Mouse (Mus musculus) hindbrain, postnatal 0 days (tissue): ENCODE measurements around the gene Slc5a6. TPM values are rescaled to one million over a fixed set of nuclear protein-coding genes. Genes with fewer than 3 reads are reported as not detected.

Source experiments
- ATAC-seq: fragments of 200-750 bp; cut with Nextera tagmentation; 2 replicates; pipeline ENCODE4 v1.8.0; 2017; ENCODE audit warnings: mild to moderate bottlenecking, moderate TSS enrichment, moderate library complexity
- DNase-seq: peaks from one replicate; pipeline ENCODE4 v3.0.0-alpha.2; 2015; ENCODE audit warnings: low spot score
- H3K27ac ChIP-seq: fragments of 300-500 bp; sonication (generic); 2 replicates; pipeline ENCODE4 v1.5.1; 2014; ENCODE audit warnings: mild to moderate bottlenecking
- H3K27me3 ChIP-seq: fragments of 300-500 bp; sonication (generic); 2 replicates; pipeline ENCODE4 v1.6.1; 2014; ENCODE audit warnings: low read length, mixed read lengths; ENCODE audit not compliant: insufficient read depth
- H3K36me3 ChIP-seq: fragments of 300-500 bp; sonication (generic); 2 replicates; pipeline ENCODE4 v1.6.1; 2014; ENCODE audit warnings: low read length, mixed read lengths; ENCODE audit not compliant: insufficient read depth
- H3K4me1 ChIP-seq: fragments of 300-500 bp; sonication (generic); 2 replicates; pipeline ENCODE4 v1.6.1; 2014; ENCODE audit warnings: antibody characterized with exemption, low read length, mixed read lengths; ENCODE audit not compliant: insufficient read depth
- H3K4me2 ChIP-seq: fragments of 300-500 bp; sonication (generic); 2 replicates; pipeline ENCODE4 v1.6.1; 2014; ENCODE audit warnings: low read depth, mild to moderate bottlenecking, low read length, moderate library complexity, mixed read lengths
- H3K4me3 ChIP-seq: fragments of 300-500 bp; sonication (generic); 2 replicates; pipeline ENCODE4 v1.5.1; 2014; ENCODE audit warnings: low read length
- H3K9ac ChIP-seq: fragments of 300-500 bp; sonication (generic); replicated peaks from 2 replicates; pipeline ENCODE4 v1.6.1; 2014; ENCODE audit warnings: mild to moderate bottlenecking, low read length, moderate library complexity, mixed read lengths
- H3K9me3 ChIP-seq: fragments of 300-500 bp; sonication (generic); 2 replicates; pipeline ENCODE4 v1.6.1; 2016; ENCODE audit warnings: low read length, mixed read lengths
- CTCF ChIP-seq: IDR thresholded peaks from 2 replicates; pipeline ENCODE4 v1.5.1; 2016; ENCODE audit warnings: antibody characterized with exemption, control low read depth, low read depth
- WGBS: fragments of 180-500 bp; shearing (Covaris S2); extraction: QIAGEN DNeasy Blood & Tissue Kit; methylation state at CpG from one replicate; pipeline ENCODE4 v1.1.7; 2014; 5-methylcytosine and 5-hydroxymethylcytosine counted together
- polyA plus RNA-seq: library from polyadenylated mRNA; unstranded; fragments of >200 nt; fragmentation: Nextera tagmentation; extraction: Ambion mirVana; gene quantifications from 2 replicates; pipeline ENCODE4 v1.2.1, GENCODE M21; 2015
- total RNA-seq: library from RNA; depleted of rRNA; stranded (reverse); fragments of >200 nt; gene quantifications from 2 replicates; pipeline ENCODE4 v1.2.3, GENCODE M21; 2014; rRNA removed

Slc5a6 gene
- 40.9 and 46.7 TPM in 2 replicates for total RNA-seq
- polyA plus RNA-seq: 27.9 and 33.7 TPM in 2 replicates

DNA sequence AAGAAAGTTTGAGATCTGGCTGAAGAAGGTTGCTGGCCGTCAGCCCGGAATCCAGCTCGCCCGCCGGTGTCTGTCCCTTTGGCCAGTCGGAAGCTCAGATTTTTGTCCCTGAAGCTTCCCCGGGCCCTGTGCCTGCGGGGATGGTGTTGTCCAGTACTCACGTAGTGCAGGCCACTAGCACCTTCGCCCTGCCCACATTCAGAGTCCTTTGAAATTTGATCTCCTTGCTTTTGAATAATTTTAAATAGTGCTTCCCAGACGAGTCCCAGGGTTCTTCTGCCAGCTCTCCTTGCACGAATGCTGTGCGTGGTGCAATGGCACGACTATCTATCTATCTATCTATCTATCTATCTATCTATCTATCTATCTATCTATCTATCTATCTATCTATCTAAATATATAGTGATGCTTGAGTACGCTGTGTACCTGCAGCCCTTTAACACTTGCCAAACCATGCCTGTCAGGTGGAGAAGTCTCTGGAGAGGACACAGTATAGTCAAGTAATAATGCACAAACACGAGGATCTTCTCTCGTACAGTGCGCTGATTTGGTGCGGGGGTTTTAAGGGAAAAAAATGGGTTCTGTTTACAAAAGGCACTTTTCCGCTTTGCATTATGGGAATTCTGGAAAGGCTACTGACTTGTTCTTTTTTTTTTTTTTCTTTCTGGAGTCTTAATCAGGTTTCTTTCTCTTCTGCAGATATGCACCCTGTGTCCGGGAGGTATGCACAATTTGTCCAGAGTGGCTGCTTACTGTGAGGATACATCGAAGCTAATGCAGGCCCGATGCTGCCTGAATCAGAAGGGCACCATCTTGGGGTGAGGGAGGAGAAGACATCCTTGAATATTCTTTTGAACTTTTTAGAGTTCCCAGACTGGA is at the start of gene Slc5a6:
Gene Slc5a6 (minus strand): TSS at position 162 of the 879 bp plus-strand sequence.
- DNase-seq (peak; percentile 76), ATAC-seq (peak; percentile 45)
- Histone ChIP-seq H3K4me1 (peaks cover 2% of the 10 kb centered on the region; the same call in 1 of the 2 replicates), H3K27me3 (no peaks in the 10 kb centered on the region), H3K36me3 (peaks cover under 1% of the 10 kb centered on the region; the same call in 1 of the 2 replicates), H3K4me3 (peak within 1 kb of the TSS; percentile 75), H3K9me3 (no peaks in the 10 kb centered on the region), H3K4me2 (peak within 1 kb of the TSS; percentile 87), H3K9ac (peak within 1 kb of the TSS; percentile 83), H3K27ac (peak within 1 kb of the TSS; percentile 95)
- WGBS: 1% methylated on average over 23 of the region's 23 CpGs
- TF ChIP-seq CTCF: peak; percentile 70

DNA sequence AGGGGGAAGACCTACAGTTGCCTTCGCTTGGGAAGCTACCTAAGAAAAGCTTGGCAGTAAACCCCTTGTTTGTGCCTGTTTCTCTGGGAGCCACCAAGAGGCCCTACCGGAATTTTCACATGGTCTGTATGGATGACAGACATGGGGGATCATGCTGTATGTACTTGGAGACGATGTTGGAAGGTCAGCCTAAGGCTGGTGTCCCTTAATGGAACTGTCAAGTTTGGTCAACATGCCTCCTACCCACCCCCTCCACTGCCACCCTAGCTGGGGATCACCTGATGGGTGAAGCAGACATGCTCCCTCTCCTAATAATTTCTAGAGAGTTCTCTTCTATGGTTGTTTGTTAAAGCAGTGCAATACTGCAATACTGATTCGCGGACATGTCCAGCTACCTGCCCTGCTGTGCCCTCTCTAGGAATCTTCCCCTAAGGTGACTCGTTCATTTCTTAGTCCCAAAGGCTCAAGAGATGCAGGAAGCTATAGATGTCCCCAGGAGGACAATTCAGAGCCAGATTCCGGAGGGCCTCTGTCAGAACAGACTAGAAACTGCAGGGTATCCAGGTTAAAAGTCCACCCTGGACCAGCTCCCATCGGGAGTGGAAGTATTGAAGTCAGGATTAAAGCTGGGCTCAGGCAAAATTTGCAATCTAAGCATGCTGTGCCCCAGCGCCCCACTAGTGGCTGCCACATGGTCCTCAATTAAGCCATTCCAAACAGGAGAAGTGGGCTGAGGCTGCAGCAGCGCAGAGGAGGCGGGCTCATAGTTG is 47.2 kb upstream of the Slc5a6 start:
- peak; percentile 19; the same call in 1 of the 2 replicates for TF ChIP-seq CTCF
- no peak for ATAC-seq
- Histone ChIP-seq H3K4me2 (peak overlapping the region; percentile 52; the same call in 1 of the 2 replicates), H3K4me3 (0 out of 2 replicates have a peak overlapping the region, but pooled peaks have one; percentile 43), H3K36me3 (no peaks in the 10 kb centered on the region), H3K4me1 (peaks cover 5% of the 10 kb centered on the region), H3K27me3 (peaks cover 46% of the 10 kb centered on the region), H3K9me3 (no peaks in the 10 kb centered on the region), H3K9ac (no peak overlapping the region), H3K27ac (no peak overlapping the region)
- DNase-seq: peak; percentile 42
- 21% methylated on average over 11 of the region's 11 CpGs for WGBS

DNA sequence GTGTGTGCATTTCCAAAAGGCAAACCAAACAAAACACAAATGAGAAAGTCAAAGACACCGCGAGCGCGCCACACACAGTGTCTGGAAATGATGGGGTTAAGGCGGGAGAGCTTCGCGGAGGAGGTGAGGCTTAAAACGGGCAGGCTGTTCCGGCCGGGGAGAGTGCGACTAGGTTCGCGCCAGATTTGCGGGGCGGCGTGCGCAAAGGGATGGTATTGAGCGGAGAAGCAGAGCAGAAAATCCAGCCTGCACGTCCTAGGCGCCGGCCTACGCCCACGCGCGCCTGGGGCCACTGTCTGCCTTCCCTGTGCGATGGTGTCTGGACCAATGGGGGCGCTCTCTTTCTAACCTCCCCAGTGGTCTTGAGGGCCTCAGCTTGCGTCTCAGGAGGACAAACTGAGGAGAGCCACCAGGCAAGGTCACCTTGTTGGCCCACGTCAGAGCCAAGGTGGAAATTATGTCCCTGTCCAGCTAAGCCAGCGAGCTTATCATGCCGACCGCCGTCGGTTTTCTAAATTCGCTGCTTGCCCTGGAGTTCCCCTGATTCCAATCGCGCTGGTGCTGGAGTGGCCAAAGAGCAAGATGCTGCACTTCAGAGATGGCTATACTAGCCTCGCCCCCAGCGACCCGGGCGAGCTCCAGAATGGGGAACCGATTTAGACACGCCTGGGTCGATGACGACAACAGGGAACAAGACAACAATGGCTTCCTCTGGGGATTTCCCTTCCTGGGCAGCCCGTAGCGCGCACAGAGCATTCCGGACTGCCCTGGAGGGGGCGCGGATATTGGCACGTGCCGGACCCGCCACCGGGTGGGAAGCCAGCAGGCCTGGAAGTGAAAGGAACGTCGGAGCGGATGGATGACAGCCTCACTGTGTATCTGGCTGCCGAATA is 46.3 kb upstream of the Slc5a6 start:
- TF ChIP-seq CTCF: peak; percentile 28; the same call in 1 of the 2 replicates
- Histone ChIP-seq H3K36me3 (no peaks in the 10 kb centered on the region), H3K4me1 (peaks cover 5% of the 10 kb centered on the region), H3K27me3 (peaks cover 51% of the 10 kb centered on the region), H3K9me3 (no peaks in the 10 kb centered on the region), H3K4me2 (peak overlapping the region; percentile 52), H3K4me3 (peak overlapping the region; percentile 43), H3K27ac (no peak overlapping the region), H3K9ac (no peak overlapping the region)
- ATAC-seq (peak; percentile 27; the same call in 1 of the 2 replicates), DNase-seq (peak; percentile 41)
- WGBS: under 1% methylated on average over 59 of the region's 59 CpGs

DNA sequence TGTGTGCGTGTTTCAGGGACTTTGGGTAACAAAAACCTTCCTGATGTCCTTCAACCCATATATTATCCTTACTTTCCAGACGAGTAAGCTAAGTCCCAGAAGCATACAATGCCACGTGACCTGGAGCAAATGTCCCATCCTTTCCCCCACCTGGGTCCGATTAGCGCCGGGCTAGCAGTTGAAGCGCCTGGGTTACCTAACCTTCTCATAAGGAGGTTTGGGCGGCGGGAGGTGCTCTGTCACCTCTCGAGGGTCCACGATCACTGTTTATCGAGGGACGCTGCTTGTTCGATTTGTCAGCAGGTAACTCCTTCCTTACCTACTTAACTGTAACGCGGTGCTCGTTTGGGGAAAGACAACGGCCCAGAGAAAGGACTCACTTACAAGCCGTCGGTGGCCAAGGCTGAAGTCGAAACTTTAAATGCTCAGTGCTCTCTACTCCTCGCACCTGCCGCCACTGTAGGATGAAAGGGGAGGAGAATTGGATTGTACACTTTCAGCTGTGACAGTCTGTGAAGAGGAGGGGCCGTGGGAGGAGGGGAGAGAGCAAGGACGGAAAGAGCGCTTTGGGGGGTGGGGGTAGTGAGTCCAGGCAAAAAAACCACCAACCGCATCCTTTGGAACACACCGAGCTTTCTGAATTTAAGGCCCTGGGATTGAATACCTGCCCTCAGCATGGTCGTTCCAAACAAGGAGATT is 45.5 kb upstream of the Slc5a6 start:
- ATAC-seq (no peak), DNase-seq (no peak)
- Histone ChIP-seq H3K4me2 (peak overlapping the region; percentile 52), H3K4me3 (peak overlapping the region; percentile 43), H3K9ac (no peak overlapping the region), H3K4me1 (peaks cover 5% of the 10 kb centered on the region), H3K9me3 (no peaks in the 10 kb centered on the region), H3K27me3 (peaks cover 51% of the 10 kb centered on the region), H3K36me3 (no peaks in the 10 kb centered on the region), H3K27ac (no peak overlapping the region)
- 2% methylated on average over 29 of the region's 29 CpGs for WGBS
- TF ChIP-seq CTCF: no peak

DNA sequence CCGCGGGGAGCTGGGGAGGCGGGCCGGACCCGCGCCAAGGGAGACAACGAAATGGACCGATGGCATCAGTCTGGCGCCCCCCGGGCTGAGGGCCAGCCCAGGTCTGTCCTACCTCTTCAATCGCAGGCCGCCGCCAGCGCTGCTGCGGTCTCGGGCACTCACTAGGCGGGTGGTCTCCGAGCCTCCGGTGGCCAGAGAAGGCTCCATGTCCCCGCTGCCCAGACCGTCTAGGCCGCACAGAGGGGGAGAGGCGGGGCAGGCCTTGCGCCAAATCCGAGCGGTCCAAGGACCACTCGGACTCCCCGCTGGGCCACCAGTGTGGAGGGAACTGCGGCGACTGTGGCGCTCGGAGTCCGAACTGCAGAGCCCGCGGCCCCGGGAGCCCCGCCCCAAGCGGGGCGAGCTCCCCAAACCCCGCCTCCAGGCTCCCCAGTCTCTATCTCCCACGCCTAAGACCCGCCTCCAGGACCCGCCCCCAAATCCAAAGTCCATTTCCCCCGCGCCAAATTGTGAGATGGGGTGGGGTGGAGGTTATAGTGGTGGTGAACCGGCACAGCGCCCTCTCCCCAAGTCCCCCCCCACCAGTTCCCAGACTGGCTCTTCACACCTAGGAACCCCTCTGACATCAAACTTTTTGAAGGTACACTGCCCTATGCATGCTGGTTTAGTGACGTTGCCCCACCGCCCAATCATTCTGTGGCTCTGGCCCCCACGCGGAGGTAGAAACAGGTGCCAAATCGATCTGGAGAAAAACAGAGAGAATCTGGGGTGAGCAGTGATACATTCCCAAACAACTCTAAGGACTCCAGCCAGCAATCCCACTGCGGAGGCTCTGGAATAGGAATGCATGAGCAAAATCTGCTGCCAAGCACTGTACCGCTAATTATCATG is 44.7 kb upstream of the Slc5a6 start:
- H3K27ac ChIP-seq: no peak overlapping the region; the same call in 1 of the 2 replicates
- peak overlapping the region; percentile 48 for H3K9ac ChIP-seq
- peak overlapping the region; percentile 43 for H3K4me3 ChIP-seq
- peak overlapping the region; percentile 52 for H3K4me2 ChIP-seq
- TF ChIP-seq CTCF: no peak
- H3K36me3 ChIP-seq: no peaks in the 10 kb centered on the region
- DNase-seq (peak; percentile 68), ATAC-seq (peak; percentile 52)
- no peaks in the 10 kb centered on the region for H3K9me3 ChIP-seq
- peaks cover 51% of the 10 kb centered on the region for H3K27me3 ChIP-seq
- WGBS: 2% methylated on average over 41 of the region's 54 CpGs
- H3K4me1 ChIP-seq: peaks cover 5% of the 10 kb centered on the region
